9 mouse cellular contexts compared by ENCODE assay signal in the genomic region with DNA sequence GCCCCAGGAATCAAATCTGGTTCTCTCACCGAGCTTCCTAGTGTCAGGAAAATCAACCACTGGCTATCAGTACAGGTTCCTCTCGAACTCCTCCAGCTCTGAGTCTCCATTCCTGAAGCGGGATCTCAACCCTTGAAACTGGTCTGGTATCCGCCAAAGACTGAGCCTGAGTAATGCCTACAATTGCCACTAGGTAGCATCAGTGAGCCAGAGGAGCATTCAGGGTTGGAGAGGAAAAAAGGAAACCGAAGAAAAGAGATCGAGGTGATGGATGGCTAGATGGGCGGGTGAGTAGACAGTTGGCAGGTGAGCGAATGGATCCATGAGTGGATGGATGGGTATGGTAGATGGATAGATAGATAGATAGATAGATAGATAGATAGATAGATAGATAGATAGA. TPM values are rescaled to one million over a fixed set of nuclear protein-coding genes. Genes with fewer than 3 reads are reported as not detected.
DNase-seq lines count a peak whose midpoint lies in the region; ATAC-seq lines count a peak whose summit lies in the region.
"Had no signal": no experiment of that assay in that cellular context is flagged by ENCODE, and none has a peak within 500 bp of the region (broad histone marks: within the 10 kb centered on the region; RNA-seq: fewer than 3 reads in every experiment).

No protein-coding gene starts in this region.

- H3K4me3 ChIP-seq in heart, embryonic 12.5 days: no peak overlapping the region
- H3K4me3 ChIP-seq: embryonic facial prominence, embryonic 12.5 days had no signal

- 31% methylated on average over 8 of the region's 8 CpGs for WGBS in heart, embryonic 12.5 days

- no peaks in the 10 kb centered on the region for H3K9me3 ChIP-seq in heart, embryonic 12.5 days (replicated peaks)
- H3K9me3 ChIP-seq: embryonic facial prominence, embryonic 12.5 days had no signal

- H3K4me2 ChIP-seq in heart, embryonic 12.5 days: no peak overlapping the region
- H3K4me2 ChIP-seq: embryonic facial prominence, embryonic 12.5 days had no signal

- H3K9ac ChIP-seq in heart, embryonic 12.5 days: no peak overlapping the region
- H3K9ac ChIP-seq: embryonic facial prominence, embryonic 12.5 days had no signal

- peak; percentile 86 for DNase-seq in heart, adult 11 months
- peak; percentile 53 for DNase-seq in adrenal gland, postnatal 25 days
- DNase-seq in layer of hippocampus, adult 9-10 months (ENCODE audit: low spot score): peak; percentile 13
- peak; percentile 74 for DNase-seq in lung, postnatal 36 days
- DNase-seq in spleen, postnatal 10 days (ENCODE audit: low spot score in 2 of 2): peak; percentile 77 to 84

- no peak for ATAC-seq in heart, embryonic 12.5 days (ENCODE audit: insufficient number of reproducible peaks, low FRiP score)
- ATAC-seq in CD4-positive, CD25-positive, alpha-beta regulatory T cell, adult 4 months: peak; percentile 83
- peak; percentile 81 for ATAC-seq in frontal cortex, adult (ENCODE audit: low TSS enrichment)

- H3K27ac ChIP-seq in heart, embryonic 12.5 days (ENCODE audit: poor library complexity, severe bottlenecking): no peak overlapping the region
- H3K27ac ChIP-seq: embryonic facial prominence, embryonic 12.5 days had no signal

- H3K27me3 ChIP-seq in heart, embryonic 12.5 days (replicated peaks): peaks cover 7% of the 10 kb centered on the region
- H3K27me3 ChIP-seq: embryonic facial prominence, embryonic 12.5 days had no signal

- peaks cover 6% of the 10 kb centered on the region for H3K4me1 ChIP-seq in heart, embryonic 12.5 days (replicated peaks)
- H3K4me1 ChIP-seq: embryonic facial prominence, embryonic 12.5 days had no signal

- no peaks in the 10 kb centered on the region for H3K36me3 ChIP-seq in heart, embryonic 12.5 days
- H3K36me3 ChIP-seq: embryonic facial prominence, embryonic 12.5 days had no signal

RNA-seq across cellular contexts. Expression of gene Fasl, which starts 40.2 kb away (rescaled TPM):
- polyA plus RNA-seq in heart, embryonic 12.5 days (2016; fragmentation: Nextera tagmentation; extraction: Ambion mirVana): not detected in 2 replicates
- polyA plus RNA-seq in CD4-positive, CD25-positive, alpha-beta regulatory T cell, adult 4 months (2017; shearing (Covaris generic)): 10 to 100 TPM; 10.7 to 12.7 TPM
- not detected in 2 replicates for total RNA-seq in adrenal gland, postnatal 25 days (2021)
- polyA plus RNA-seq: embryonic facial prominence, embryonic 12.5 days had no signal

Comparison
In these comparisons a context has a peak if more than half of its experiments do, and no peak if none do; other contexts are left out.
1. DNase-seq: peak in every context shown above with its lines; median percentile 86 in heart, adult 11 months; 80 in spleen, postnatal 10 days; 74 in lung, postnatal 36 days; 53 in adrenal gland, postnatal 25 days; 13 in layer of hippocampus, adult 9-10 months.
2. RNA of gene Fasl, which starts 40.2 kb away (polyA plus RNA-seq): 10.7 to 12.7 TPM in CD4-positive, CD25-positive, alpha-beta regulatory T cell, adult 4 months; not detected in heart, embryonic 12.5 days; every median in the first group is over 10 times any median in the second.